ENCODE assay signal across 2 mouse cellular contexts in the genomic region with DNA sequence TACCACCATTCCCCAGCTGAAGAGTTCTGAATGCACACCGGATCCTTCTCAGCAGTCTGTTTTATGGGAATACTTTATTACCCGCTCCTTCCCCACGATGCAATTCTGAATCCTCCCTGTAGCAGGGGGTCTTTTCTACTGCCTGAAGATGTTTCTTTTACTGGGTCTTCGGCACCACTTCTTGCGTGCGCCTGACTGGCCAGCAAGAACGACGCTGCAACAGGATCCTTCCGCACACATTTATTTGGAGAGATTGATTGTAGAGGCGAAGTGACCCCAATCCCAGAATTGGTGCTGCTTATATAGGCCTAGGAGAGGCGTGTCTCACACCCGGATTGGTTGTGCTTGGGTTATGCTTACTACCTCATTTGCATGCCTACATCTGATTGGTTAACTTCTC.
A peak's percentile ranks its signal among the peaks of the same experiment; 100 is the strongest.
DNase-seq lines count a peak whose midpoint lies in the region.

No protein-coding gene starts in this region.

- peak; percentile 2 for DNase-seq in adipocyte (ENCODE audit: low spot score)
- peak; percentile 85 for DNase-seq in heart, adult 11 months
